Mouse (Mus musculus) liver (tissue): ENCODE measurements at regions not wholly inside any gene's neighbourhood (a gene's known extent, or its start where the extent isn't known, plus 50 kb on each side); places are given as distances from the start of the nearest gene placed in this dataset.

ENCODE experiments used
- DNase-seq: peaks from one replicate; pipeline ENCODE4 v3.0.0-alpha.2; 2020; ENCODE audit warnings: mixed read lengths

GRCm38 (mm10) chr17:67569865-67570264 is 62.7 kb downstream of the Lrrc30 start:
- DNase-seq, result no peak

- no peak for DNase-seq
Observed at GRCm38 (mm10) chr17:67566216-67566615, 66.3 kb downstream of the Lrrc30 start.

DNA sequence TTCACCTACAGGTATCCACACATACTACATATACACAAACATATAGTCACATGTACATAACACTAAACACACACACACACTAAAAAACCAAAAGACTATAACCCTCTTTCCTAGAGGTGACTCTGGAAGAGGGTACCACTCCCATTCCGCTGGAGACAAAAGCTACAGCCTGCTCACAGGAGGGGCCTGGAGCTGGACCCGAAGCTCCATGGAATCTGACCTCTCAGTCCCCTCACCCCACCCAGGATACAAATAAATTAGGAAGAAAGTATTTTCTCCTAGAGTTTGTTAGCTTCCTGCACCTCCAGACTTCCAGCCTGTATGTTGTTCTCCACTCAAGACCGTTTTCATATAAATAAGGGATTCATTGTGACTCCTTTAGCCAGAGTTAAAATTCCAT is 66.8 kb downstream of the Lrrc30 start:
- no peak for DNase-seq

GRCm38 (mm10) chr17:67564845-67565244 is 67.7 kb downstream of the Lrrc30 start:
- no peak for DNase-seq

DNA sequence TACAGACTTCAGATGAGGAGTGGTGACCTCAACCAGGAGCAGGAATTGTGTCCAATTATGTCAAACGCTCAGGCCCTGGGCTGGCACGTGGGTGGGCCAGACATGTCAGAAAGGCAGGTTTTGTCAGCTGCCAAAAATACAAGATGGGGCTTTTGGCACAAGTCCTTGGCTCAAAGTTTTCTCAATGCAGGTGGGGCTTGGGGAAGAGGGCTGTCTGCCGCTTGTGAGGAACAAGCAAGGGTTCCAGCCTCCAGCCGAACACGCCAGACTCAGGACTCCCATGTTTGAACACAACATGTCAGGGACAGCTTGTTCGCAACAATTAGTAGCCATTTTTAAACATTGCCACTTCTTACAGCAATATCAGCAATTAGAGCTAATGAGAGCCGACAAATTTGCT is 69.5 kb downstream of the Lrrc30 start:
- no peak for DNase-seq

DNA sequence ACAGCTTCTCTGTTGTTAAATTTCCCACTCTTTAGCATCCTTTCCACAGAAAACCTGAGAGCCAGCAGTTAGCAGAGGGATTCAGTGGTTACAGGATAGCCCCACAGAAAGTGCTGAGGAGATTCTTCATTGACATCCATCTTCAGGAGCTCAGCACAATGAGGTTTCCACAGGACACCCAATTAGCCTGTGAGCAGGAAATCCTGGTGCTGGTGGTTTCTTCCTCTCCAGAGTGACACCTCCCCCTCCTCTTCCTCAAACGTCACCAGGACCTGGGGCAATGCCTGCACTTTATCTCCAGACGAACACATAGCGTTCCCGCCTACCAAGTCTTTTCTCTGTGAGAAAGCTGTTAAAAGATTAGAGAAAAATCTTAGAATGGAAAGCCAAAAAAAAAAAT is 70.7 kb downstream of the Lrrc30 start:
- DNase-seq, result no peak

DNA sequence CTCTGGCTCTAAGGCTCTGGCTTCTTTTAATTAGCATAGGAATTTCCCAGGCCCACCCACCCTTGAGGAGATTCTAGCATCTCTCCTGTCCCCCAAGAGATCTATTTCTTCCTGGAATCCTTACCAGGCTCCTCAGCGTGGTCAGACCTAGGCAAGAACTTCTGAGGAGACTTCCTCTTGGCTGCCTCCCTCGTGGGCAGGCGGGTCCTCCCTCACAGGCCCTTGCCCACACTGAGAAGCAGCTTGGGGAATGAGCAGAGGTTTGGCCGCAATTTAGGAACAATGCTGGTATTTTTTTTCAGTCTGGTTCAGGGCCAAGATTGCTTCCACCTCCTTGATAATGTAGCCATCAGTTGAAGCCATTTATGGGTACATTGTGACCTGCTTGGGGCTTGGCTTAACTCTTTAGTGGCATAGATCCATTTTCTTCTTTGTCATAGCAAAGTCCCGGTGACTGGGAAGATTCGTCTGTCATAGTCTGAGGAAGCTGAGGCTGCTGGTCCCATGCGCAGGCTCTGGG is 75.1 kb downstream of the Lrrc30 start:
- DNase-seq, result no peak

GRCm38 (mm10) chr17:67552581-67553139 is 79.9 kb downstream of the Lrrc30 start:
- DNase-seq, result no peak

DNA sequence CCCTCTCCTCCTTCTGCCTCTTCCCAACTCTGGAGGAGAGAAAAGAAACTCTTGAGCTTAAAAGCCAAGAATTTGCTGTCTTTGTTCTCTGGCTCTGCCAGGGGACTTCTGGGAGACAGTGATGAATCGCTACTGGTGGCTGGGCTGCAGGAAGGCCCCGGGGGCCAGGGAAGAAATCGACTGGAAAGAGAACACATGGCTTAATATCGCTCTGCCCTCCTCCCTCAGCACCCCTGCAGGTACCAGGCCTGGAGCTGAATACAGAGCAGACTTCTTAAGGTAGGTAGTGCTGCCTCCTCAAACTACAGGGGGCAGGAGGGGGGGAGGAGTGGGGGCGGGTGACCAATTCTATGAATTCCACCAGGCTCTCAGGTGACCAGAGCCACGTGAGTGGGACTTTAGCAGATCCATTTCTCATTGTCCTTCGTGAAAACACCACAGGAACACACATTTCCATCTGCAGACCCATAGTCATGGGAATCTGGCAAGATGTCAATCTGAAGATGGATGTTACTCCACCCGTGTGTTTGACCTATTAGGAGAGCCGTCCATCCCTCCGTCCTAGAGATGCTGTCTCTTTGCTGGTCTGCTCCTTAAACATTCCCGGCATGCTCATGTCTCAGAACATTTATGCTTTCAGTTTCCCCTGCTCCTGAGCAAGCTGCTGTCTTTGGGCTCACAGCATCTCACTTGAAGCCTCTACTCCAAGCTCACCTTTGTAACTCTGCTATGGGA is 83.4 kb downstream of the Lrrc30 start:
- no peak for DNase-seq

- DNase-seq, result no peak
Observed at GRCm38 (mm10) chr17:67544410-67544809, 88.1 kb downstream of the Lrrc30 start.

GRCm38 (mm10) chr17:67532331-67532730 is 100.2 kb downstream of the Lrrc30 start:
- DNase-seq, result no peak

GRCm38 (mm10) chr17:67520848-67521411 is 111.6 kb downstream of the Lrrc30 start:
- DNase-seq, result no peak

DNA sequence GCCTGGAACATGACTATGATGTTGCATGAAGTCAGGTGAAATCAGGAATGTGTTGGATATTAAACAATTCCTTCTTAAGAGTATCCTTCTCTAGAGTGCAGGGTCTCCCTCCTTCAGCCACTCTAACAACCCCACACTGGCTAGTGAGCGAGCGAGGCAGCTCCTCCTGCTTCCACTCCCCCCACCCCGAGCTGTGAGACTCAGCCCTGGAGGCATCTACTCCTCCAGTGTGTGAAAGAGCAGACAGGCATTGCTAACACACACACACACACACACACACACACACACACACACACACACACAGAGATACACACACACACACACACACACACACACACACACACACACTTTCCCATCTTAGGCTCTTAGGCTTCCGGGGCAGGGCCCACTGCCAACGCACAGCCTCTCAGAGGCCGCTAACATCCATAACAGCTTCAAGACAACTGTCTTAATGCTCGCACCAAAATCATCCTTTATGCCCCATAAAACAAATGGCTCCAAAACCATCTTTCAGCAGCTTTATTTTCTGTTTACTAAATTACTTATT is 116.8 kb downstream of the Lrrc30 start:
- DNase-seq, result no peak

DNA sequence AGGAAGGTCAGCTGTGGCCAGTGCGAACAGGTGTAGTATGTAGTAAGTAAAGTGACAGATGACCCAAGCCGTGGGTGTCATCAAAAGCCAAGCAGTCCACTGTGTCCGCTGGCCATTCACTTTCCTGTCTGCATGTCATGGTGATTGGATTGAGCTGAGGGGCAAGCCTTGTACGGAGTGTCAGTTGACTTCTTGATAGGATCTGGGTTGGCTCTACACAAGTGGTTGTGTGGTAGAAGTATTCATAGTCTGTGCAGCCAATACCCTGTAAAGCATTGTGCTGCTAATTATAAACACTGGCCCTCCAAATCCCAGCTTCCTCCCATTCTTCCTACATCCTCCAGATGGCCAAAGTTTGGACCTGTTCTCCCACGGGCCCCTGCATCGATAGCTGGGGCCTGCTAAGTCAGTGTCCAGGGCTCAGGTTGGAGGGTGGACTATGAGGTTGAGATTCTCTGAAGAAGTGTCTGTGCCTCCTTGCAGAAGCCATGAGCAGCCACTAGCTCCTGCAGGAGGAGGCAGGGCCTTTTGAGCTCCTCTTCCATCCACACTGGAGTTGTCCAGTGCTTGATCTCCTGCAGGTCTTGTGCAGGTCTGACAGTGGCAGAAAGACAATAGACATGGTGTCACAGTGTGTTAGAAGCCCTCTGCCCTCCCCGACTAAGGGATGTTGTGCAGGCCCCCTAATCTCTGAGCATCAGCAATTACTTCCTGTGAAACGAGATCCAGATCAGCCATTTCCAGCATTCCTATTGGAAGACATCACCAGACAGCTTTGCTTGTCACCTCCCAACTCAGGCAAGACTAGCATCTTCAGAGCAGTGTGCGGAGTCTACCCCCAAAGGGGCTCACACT is 117.9 kb downstream of the Lrrc30 start:
- DNase-seq, result no peak

DNA sequence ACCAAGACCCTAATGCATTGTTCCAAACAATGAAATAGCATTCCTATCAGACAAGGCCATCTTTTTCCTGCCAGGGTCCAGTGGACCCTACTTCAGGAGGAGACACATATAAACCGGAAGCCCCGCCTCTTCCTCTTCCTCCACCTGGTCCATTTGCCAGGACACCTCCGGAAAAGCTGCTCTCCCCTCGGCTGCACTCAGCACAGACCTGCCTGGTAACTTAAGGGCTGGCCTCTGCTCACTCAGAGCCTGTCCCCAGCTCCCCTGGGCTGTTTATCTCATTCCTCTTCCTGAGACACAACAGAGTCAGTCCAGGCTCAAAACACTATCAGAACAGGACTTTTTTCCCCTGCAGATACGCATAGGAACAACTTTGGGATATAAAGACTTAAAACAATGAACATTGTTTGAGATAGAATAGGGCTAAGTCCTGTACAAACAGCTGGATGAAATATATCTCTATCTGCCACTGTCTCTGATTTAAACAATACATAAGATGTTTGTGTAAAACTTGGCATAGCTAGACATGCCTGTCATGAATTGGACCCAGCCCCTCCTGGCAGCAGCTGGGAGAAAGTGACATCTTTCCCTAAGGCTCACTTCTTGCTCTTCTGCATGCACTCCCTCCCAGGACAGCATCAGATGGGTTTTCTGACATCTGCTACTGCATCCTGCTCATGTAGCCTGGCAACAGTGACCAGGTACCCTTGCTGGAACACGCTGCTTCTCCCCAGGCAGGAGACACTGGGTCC is 119.6 kb downstream of the Lrrc30 start:
- peak; percentile 27 for DNase-seq

DNA sequence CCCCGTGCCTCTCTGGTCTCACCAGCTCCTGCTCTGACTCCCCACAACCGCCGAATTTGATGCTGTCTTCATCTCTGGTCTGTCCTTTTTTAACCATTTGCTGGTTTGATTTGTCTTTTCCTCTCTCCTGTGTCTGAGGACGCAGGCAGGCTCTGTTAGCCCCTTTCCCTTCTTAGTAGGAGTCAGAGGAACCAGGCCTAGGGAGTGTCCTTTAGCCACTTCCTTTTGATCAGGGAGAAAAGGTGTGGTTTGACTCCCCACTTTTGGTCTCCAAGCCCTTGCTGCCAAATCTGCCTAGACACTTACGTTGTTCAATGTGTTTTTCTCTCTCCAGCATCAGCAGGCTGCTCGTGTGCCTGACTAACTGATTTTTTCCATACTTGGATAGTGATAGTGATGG is 120.5 kb downstream of the Lrrc30 start:
- DNase-seq, result no peak

GRCm38 (mm10) chr17:67509921-67510320 is 122.6 kb downstream of the Lrrc30 start:
- DNase-seq, result no peak

GRCm38 (mm10) chr17:67509091-67509618 is 123.4 kb downstream of the Lrrc30 start:
- DNase-seq, result no peak

- no peak for DNase-seq
Observed at GRCm38 (mm10) chr17:67508353-67508752, 124.2 kb downstream of the Lrrc30 start.

GRCm38 (mm10) chr17:67506466-67506865 is 126.1 kb downstream of the Lrrc30 start:
- DNase-seq, result no peak

DNA sequence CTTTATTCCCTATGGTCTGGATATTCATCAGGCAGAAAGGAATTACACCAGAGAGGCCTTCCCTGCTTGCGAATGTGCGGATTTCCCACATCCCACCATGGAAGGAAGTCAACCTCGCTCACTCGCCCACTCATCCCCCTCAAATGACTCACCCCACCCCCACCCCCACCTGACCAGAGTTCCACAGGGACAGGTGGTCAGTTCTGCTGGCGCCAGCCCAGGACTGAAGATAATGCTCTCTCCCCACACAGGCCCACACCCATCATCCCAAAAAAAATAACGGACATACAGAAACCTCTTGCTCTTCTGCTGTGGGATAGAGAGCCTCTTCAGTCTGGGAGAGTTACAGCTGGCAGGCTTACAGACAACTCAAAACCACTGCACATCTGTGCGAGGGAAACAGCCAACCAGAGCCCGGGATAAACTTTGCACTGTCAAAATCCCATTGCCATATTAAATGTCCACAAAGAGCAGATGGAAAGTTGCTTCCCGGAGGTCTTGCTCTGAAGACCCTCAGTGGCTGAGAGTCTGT is 128.0 kb downstream of the Lrrc30 start:
- DNase-seq, result no peak
